Mouse (Mus musculus): Measurements from ENCODE around the gene Taok3. TPM values are rescaled to one million over a fixed set of nuclear protein-coding genes. Genes with fewer than 3 reads are reported as not detected.
"Not testable (repeated sequence)": the region's sequence is repeated elsewhere in the genome, so short reads cannot be mapped to it uniquely, and the experiment has no call there.

The Taok3 gene
- polyA plus RNA-seq, 1 experiment from 2014 or later: 58.1 TPM

DNA sequence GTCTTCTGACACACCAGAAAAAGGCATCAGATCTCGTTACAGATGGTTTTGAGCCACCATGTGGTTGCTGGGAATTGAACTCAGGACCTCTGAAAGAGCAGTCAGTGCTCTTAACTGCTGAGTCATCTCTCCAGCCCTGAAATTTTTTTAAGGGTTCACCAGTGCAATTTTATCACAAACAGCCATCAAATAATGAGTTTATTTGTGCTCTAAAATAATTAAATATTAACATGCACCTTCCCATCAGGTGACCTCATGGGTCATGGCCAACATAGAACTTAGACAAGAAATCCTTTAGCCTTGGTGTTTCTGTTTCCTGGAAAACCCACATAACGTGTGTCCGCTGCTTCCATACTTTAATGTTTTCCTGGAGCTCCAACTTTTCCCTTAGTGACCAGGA is 173.8 kb downstream of the Taok3 start:
- not testable (repeated sequence) for H3K36me3 ChIP-seq (ENCODE audit: control insufficient read depth, insufficient read depth); H3K4me1 ChIP-seq (replicated peaks; ENCODE audit: control insufficient read depth, insufficient read depth, low read length); ATAC-seq; H3K9me3 ChIP-seq (ENCODE audit: control insufficient read depth, low read length); H3K27ac ChIP-seq (ENCODE audit: low read length); H3K9ac ChIP-seq (replicated peaks; ENCODE audit: low read depth, low read length); H3K4me2 ChIP-seq (ENCODE audit: low read length); H3K4me3 ChIP-seq (replicated peaks; ENCODE audit: low read length); H3K27me3 ChIP-seq (replicated peaks; ENCODE audit: control insufficient read depth, insufficient read depth, low read length)
- 86% methylated on average over 3 of the region's 3 CpGs for WGBS

DNA sequence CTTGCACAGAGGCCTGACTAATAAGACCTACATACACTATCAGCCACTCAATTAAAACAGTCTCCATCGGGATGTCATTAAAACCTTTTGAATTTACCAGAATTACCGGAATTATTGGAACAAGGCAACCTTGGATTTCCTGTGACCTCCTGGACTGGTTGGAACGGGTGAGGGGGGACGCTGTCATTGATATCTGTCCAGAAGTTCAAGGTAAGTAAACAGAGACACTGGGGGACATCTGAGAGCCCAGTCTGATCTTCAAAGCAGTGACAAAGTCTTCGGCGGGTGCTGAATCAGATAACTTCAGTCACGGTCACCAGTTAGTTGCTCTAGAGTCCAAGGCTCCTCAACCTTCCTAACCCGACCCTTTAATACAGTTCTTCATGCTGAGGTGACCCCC is 175.1 kb downstream of the Taok3 start:
- Histone ChIP-seq H3K4me2 (ENCODE audit: low read length) (no peak overlapping the region), H3K36me3 (ENCODE audit: control insufficient read depth, insufficient read depth) (no peaks in the 10 kb centered on the region), H3K27me3 (replicated peaks; ENCODE audit: control insufficient read depth, insufficient read depth, low read length) (no peaks in the 10 kb centered on the region), H3K4me1 (replicated peaks; ENCODE audit: control insufficient read depth, insufficient read depth, low read length) (no peaks in the 10 kb centered on the region), H3K9me3 (ENCODE audit: control insufficient read depth, low read length) (no peaks in the 10 kb centered on the region; the same call in 1 of the 2 replicates), H3K4me3 (replicated peaks; ENCODE audit: low read length) (no peak overlapping the region), H3K9ac (replicated peaks; ENCODE audit: low read depth, low read length) (no peak overlapping the region), H3K27ac (ENCODE audit: low read length) (no peak overlapping the region)
- WGBS: 92% methylated on average over 8 of the region's 8 CpGs
- no peak for ATAC-seq

DNA sequence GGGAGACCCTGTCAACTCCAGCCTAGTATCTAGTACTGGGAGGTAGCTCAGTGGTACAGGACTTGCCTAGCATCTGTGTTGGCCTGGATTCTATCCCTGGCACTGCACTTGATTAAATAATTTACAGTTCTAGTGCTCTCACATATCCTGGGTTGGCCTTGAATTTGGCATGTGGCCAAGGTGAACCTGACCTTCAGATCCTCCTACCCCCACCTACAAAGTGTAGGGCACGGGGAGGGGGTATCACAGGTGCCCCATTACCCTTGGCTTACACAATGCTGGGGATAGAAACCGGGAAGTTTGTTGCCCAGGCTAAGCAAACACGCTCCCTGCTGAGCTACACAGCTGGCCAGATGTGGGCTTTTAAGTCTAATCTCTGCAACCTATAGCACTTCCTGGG is 183.0 kb downstream of the Taok3 start:
- Histone ChIP-seq H3K27ac (ENCODE audit: low read length) (no peak overlapping the region), H3K36me3 (ENCODE audit: control insufficient read depth, insufficient read depth) (no peaks in the 10 kb centered on the region), H3K4me3 (replicated peaks; ENCODE audit: low read length) (no peak overlapping the region), H3K9me3 (ENCODE audit: control insufficient read depth, low read length) (peaks cover 4% of the 10 kb centered on the region; the same call in 1 of the 2 replicates), H3K9ac (replicated peaks; ENCODE audit: low read depth, low read length) (no peak overlapping the region), H3K4me2 (ENCODE audit: low read length) (no peak overlapping the region), H3K27me3 (replicated peaks; ENCODE audit: control insufficient read depth, insufficient read depth, low read length) (no peaks in the 10 kb centered on the region), H3K4me1 (replicated peaks; ENCODE audit: control insufficient read depth, insufficient read depth, low read length) (no peaks in the 10 kb centered on the region)
- no peak for ATAC-seq
- WGBS: 80% methylated on average over 3 of the region's 3 CpGs

DNA sequence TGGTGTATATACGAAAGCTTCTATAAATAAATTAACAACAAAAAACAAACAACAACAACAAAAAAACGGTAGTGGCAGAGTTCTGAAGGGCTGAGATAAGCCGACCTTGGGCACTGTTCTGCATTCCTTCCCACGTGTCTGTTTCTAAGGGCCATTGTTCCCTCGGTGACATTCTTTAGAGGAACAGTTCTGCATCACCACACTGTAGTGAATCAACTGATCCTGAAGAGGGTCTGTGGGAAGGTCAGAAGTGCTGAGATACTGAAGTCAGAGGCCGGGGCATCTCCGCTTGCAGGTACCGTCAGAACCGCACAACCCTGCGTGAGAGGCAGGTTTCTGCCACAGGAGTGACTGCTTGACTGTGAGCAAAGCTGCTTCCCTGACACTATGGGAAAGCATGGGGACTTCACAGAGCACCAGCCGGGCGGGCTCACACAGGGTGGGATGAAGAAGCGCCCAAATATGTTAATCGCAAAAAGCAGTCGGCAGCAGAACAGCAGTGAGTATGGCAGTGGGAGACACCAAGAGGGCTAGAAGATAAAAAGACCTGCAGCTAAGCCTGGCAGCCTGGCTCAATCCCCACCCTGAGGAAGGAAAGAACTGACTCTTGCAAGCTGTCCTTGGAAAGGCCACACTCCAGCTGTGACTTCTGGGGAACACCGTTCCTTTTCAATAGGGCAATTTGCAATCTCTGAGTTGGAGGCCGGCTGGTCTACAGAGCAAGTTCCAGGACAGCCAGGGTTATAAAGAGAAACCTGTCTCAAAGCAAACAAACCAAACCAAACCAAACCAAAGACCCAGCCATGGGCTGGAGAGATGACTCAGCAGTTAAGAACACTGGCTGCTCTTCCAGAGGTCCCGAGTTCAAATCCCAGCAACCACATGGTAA is 184.0 kb downstream of the Taok3 start:
- H3K4me3 ChIP-seq (replicated peaks; ENCODE audit: low read length): no peak overlapping the region
- H3K27me3 ChIP-seq (replicated peaks; ENCODE audit: control insufficient read depth, insufficient read depth, low read length): no peaks in the 10 kb centered on the region
- no peaks in the 10 kb centered on the region for H3K4me1 ChIP-seq (replicated peaks; ENCODE audit: control insufficient read depth, insufficient read depth, low read length)
- H3K27ac ChIP-seq (ENCODE audit: low read length): no peak overlapping the region
- peaks cover 4% of the 10 kb centered on the region; the same call in 1 of the 2 replicates for H3K9me3 ChIP-seq (ENCODE audit: control insufficient read depth, low read length)
- H3K4me2 ChIP-seq (ENCODE audit: low read length): no peak overlapping the region
- H3K36me3 ChIP-seq (ENCODE audit: control insufficient read depth, insufficient read depth): no peaks in the 10 kb centered on the region
- no peak overlapping the region for H3K9ac ChIP-seq (replicated peaks; ENCODE audit: low read depth, low read length)
- 59% methylated on average over 18 of the region's 18 CpGs for WGBS
- ATAC-seq: no peak

DNA sequence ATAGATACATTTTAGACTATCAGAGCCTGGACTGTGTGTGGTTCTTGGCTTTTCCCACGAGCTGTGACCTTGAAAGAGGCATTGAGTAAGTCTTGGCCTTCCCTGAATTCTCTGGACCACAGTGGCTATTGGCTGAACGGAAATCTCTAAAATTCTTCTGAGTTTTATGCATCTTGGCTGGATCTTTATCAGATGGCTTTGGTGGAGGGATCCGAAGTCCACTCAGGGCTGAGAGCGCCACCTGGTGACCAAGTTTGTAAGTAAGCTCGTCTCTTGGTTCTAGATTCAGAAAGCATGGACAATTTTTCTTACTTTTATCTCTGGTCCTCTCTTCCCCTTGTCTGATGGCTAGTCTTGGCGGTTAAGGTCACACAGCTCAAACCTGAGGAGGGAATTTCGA is 185.0 kb downstream of the Taok3 start:
- 79% methylated on average over 7 of the region's 7 CpGs for WGBS
- no peak overlapping the region for H3K4me3 ChIP-seq (replicated peaks; ENCODE audit: low read length)
- no peak overlapping the region for H3K27ac ChIP-seq (ENCODE audit: low read length)
- no peak for ATAC-seq
- H3K36me3 ChIP-seq (ENCODE audit: control insufficient read depth, insufficient read depth): no peaks in the 10 kb centered on the region
- peaks cover 4% of the 10 kb centered on the region; the same call in 1 of the 2 replicates for H3K9me3 ChIP-seq (ENCODE audit: control insufficient read depth, low read length)
- no peak overlapping the region for H3K9ac ChIP-seq (replicated peaks; ENCODE audit: low read depth, low read length)
- H3K27me3 ChIP-seq (replicated peaks; ENCODE audit: control insufficient read depth, insufficient read depth, low read length): no peaks in the 10 kb centered on the region
- no peaks in the 10 kb centered on the region for H3K4me1 ChIP-seq (replicated peaks; ENCODE audit: control insufficient read depth, insufficient read depth, low read length)
- H3K4me2 ChIP-seq (ENCODE audit: low read length): no peak overlapping the region

DNA sequence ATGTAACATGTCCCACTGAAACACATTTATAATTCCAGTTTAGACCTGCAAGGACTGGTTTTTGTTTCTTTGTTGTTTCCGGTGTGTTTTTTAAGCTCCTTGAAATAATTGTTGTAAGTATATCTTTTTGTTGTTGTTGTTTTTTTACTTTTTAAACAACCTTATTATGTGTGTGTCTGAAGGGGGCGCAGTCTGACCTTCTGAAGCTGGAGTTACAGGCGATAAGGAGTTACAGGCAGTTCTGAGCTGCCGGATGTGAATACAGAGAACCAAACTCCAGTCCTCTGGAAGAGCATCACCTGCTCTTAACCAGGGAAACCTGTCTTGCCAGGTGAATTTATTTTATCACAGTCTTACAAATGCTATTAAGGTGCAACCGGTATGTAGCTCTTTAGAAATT is 185.8 kb downstream of the Taok3 start:
- Histone ChIP-seq H3K36me3 (ENCODE audit: control insufficient read depth, insufficient read depth) (no peaks in the 10 kb centered on the region), H3K4me3 (replicated peaks; ENCODE audit: low read length) (no peak overlapping the region), H3K9me3 (ENCODE audit: control insufficient read depth, low read length) (peaks cover 4% of the 10 kb centered on the region; the same call in 1 of the 2 replicates), H3K27me3 (replicated peaks; ENCODE audit: control insufficient read depth, insufficient read depth, low read length) (no peaks in the 10 kb centered on the region), H3K27ac (ENCODE audit: low read length) (no peak overlapping the region), H3K4me2 (ENCODE audit: low read length) (no peak overlapping the region), H3K4me1 (replicated peaks; ENCODE audit: control insufficient read depth, insufficient read depth, low read length) (no peaks in the 10 kb centered on the region), H3K9ac (replicated peaks; ENCODE audit: low read depth, low read length) (no peak overlapping the region)
- no peak for ATAC-seq
- whole genome bisulfite sequencing: 90% methylated on average over 5 of the region's 5 CpGs

DNA sequence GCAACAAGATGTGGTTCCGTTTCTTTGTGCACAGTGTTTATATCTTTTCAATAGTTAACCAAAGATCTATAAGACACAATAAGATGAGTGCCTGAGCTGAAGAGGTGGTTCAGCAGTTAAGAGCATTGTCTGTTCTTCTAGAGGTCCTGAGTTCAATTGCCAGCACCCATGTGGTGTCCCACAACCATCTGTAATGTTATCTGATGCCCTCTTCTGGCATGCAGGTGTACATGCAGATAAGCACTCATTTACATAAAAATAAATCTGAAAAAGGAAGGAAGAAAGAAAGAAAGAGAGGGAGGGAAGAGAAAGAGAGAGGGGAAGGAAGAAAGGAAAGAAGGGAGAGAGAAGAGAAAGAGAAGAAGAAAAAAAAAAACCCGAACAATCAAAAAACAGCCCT is 186.9 kb downstream of the Taok3 start:
- H3K27ac ChIP-seq (ENCODE audit: low read length): no peak overlapping the region
- peaks cover 4% of the 10 kb centered on the region; the same call in 1 of the 2 replicates for H3K9me3 ChIP-seq (ENCODE audit: control insufficient read depth, low read length)
- H3K4me1 ChIP-seq (replicated peaks; ENCODE audit: control insufficient read depth, insufficient read depth, low read length): no peaks in the 10 kb centered on the region
- no peaks in the 10 kb centered on the region for H3K36me3 ChIP-seq (ENCODE audit: control insufficient read depth, insufficient read depth)
- H3K9ac ChIP-seq (replicated peaks; ENCODE audit: low read depth, low read length): no peak overlapping the region
- H3K4me3 ChIP-seq (replicated peaks; ENCODE audit: low read length): no peak overlapping the region
- 95% methylated on average over 2 of the region's 2 CpGs for WGBS
- no peak for ATAC-seq
- no peaks in the 10 kb centered on the region for H3K27me3 ChIP-seq (replicated peaks; ENCODE audit: control insufficient read depth, insufficient read depth, low read length)
- no peak overlapping the region for H3K4me2 ChIP-seq (ENCODE audit: low read length)

DNA sequence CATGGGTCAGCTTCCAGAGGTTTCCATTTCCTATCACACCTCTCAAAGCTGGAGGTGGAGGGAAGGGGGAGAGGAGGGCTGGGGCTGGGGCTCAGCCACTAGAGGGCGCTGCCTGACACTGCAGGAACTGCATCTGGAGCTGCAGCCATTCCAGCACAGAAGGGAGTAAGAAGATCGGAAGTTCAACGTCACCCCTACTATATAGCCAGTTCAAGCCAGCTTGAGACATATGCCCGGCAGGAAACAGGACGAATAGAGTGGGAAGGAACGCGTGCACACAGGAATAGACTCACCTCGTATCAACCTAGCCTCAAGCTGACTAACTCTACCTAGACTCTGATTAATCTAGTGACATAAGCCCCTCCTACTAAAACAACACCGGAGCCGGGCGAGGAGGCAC is 187.8 kb downstream of the Taok3 start:
- Histone ChIP-seq H3K4me1 (replicated peaks; ENCODE audit: control insufficient read depth, insufficient read depth, low read length) (no peaks in the 10 kb centered on the region), H3K27ac (ENCODE audit: low read length) (no peak overlapping the region), H3K27me3 (replicated peaks; ENCODE audit: control insufficient read depth, insufficient read depth, low read length) (no peaks in the 10 kb centered on the region), H3K4me3 (replicated peaks; ENCODE audit: low read length) (no peak overlapping the region), H3K4me2 (ENCODE audit: low read length) (no peak overlapping the region), H3K36me3 (ENCODE audit: control insufficient read depth, insufficient read depth) (no peaks in the 10 kb centered on the region), H3K9me3 (ENCODE audit: control insufficient read depth, low read length) (peaks cover 4% of the 10 kb centered on the region; the same call in 1 of the 2 replicates), H3K9ac (replicated peaks; ENCODE audit: low read depth, low read length) (no peak overlapping the region)
- 38% methylated on average over 11 of the region's 11 CpGs for WGBS
- no peak for ATAC-seq

DNA sequence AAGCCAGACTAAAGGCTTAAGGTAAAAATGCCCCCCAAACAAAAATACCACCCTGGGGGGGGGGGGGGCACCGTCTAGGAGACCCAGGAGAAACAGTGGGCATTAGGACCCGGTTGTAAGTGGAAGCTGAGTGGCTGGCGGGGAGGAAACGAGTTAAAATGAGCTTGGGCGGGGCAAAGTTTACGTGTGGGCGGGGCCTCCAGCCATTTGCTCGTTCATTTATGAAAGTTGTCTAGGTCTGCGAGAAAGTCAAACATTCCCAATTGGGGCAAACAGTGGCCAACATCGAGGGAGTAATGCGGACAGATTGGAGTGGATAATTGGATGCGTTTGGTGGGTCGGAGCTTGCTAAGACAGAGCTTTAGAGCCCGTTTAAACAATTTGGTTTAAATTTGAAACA is 193.5 kb downstream of the Taok3 start:
- Histone ChIP-seq H3K4me2 (ENCODE audit: low read length) (no peak overlapping the region), H3K4me1 (replicated peaks; ENCODE audit: control insufficient read depth, insufficient read depth, low read length) (no peaks in the 10 kb centered on the region), H3K9ac (replicated peaks; ENCODE audit: low read depth, low read length) (no peak overlapping the region), H3K36me3 (ENCODE audit: control insufficient read depth, insufficient read depth) (no peaks in the 10 kb centered on the region), H3K27me3 (replicated peaks; ENCODE audit: control insufficient read depth, insufficient read depth, low read length) (0 out of 2 replicates have a peak, but pooled peaks cover 2% of the 10 kb centered on the region), H3K4me3 (replicated peaks; ENCODE audit: low read length) (no peak overlapping the region), H3K9me3 (ENCODE audit: control insufficient read depth, low read length) (no peaks in the 10 kb centered on the region), H3K27ac (ENCODE audit: low read length) (no peak overlapping the region)
- WGBS: 25% methylated on average over 14 of the region's 14 CpGs
- ATAC-seq: no peak
